Mouse (Mus musculus): ENCODE results near the gene Dqx1. TPM values are rescaled to one million over a fixed set of nuclear protein-coding genes. Genes with fewer than 3 reads are reported as not detected.
A peak's percentile ranks its signal among the peaks of the same experiment; 100 is the strongest.

Gene Dqx1
- polyA plus RNA-seq, 1 experiment from 2014 or later: 0.93 TPM

DNA sequence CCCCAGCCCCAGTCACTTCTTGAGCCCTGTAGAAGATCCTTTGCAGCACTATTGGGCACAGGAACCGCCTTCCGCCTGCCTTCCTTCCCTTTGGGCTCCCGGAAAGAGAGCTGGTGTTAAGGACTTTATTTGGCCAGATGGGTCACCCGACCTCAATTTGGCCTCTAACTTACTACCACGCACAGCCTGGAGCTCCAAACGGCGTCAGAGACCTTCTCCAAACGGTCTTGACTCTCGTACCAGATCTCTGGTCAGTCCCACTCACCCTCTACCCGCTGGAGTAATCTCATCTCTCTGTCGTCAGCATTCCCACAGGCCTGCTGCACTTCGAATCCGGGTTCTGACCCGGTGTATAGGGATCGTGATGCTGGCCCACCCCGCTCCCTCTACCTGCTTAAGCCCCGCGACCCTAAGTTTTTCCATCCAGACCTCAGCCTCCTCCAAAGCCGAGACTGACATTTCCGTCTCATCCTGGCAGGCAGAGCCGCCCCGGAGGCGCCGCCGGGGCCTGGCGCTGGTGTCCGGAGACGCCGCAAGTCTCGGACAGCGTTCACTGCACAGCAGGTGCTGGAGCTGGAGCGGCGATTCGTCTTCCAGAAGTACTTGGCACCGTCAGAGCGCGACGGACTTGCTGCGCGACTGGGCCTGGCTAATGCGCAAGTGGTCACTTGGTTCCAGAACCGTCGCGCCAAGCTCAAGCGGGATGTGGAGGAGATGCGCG, 29.7 kb downstream of the Dqx1 start:
- WGBS: 2% methylated on average over 47 of the region's 47 CpGs
- Histone ChIP-seq H3K9ac (ENCODE audit: low read depth, low read length) (no peak overlapping the region), H3K27ac (ENCODE audit: low read depth, low read length) (no peak overlapping the region), H3K27me3 (ENCODE audit: control insufficient read depth, insufficient read depth, low read length) (peaks cover 68% of the 10 kb centered on the region), H3K4me1 (replicated peaks; ENCODE audit: control insufficient read depth, insufficient read depth, low read length) (peaks cover 4% of the 10 kb centered on the region; the same call in 1 of the 2 replicates), H3K4me3 (ENCODE audit: low read depth, low read length) (peak overlapping the region; percentile 23), H3K36me3 (ENCODE audit: control insufficient read depth, insufficient read depth, low read length) (no peaks in the 10 kb centered on the region), H3K9me3 (ENCODE audit: control insufficient read depth, low read length) (no peaks in the 10 kb centered on the region), H3K4me2 (replicated peaks; ENCODE audit: low read depth, low read length) (peak overlapping the region; percentile 37)
- ATAC-seq (ENCODE audit: low FRiP score): no peak
- peak; percentile 56 for DNase-seq (ENCODE audit: low spot score)

DNA sequence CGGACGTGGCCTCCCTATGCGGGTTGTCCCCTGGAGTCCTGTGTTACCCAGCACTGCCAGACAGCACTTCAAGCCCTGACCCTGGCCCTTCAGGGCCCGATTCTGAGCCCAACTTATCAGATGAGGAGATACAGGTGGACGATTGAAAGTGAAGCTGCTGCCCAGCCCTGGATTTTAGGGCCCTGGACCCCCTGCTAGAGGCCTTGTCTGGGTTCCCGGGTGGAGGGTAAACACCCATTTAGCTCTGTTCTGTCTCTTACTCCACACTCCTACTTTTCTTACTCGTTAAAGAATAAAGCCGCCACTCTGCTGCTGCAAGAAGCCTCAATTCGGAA, 30.2 kb downstream of the Dqx1 start:
- H3K4me1 ChIP-seq (replicated peaks; ENCODE audit: control insufficient read depth, insufficient read depth, low read length): peaks cover 4% of the 10 kb centered on the region; the same call in 1 of the 2 replicates
- WGBS: 5% methylated on average over 9 of the region's 9 CpGs
- H3K27ac ChIP-seq (ENCODE audit: low read depth, low read length): no peak overlapping the region
- no peak overlapping the region for H3K4me2 ChIP-seq (replicated peaks; ENCODE audit: low read depth, low read length)
- peak overlapping the region; percentile 23 for H3K4me3 ChIP-seq (ENCODE audit: low read depth, low read length)
- DNase-seq (ENCODE audit: low spot score) (no peak), ATAC-seq (ENCODE audit: low FRiP score) (no peak)
- H3K9me3 ChIP-seq (ENCODE audit: control insufficient read depth, low read length): no peaks in the 10 kb centered on the region
- H3K9ac ChIP-seq (ENCODE audit: low read depth, low read length): no peak overlapping the region
- H3K36me3 ChIP-seq (ENCODE audit: control insufficient read depth, insufficient read depth, low read length): no peaks in the 10 kb centered on the region
- peaks cover 63% of the 10 kb centered on the region for H3K27me3 ChIP-seq (ENCODE audit: control insufficient read depth, insufficient read depth, low read length)

- Histone ChIP-seq H3K4me2 (replicated peaks; ENCODE audit: low read depth, low read length) (no peak overlapping the region), H3K4me1 (replicated peaks; ENCODE audit: control insufficient read depth, insufficient read depth, low read length) (peaks cover under 1% of the 10 kb centered on the region; the same call in 1 of the 2 replicates), H3K27me3 (ENCODE audit: control insufficient read depth, insufficient read depth, low read length) (peaks cover 21% of the 10 kb centered on the region), H3K9me3 (ENCODE audit: control insufficient read depth, low read length) (no peaks in the 10 kb centered on the region), H3K4me3 (ENCODE audit: low read depth, low read length) (no peak overlapping the region), H3K9ac (ENCODE audit: low read depth, low read length) (no peak overlapping the region), H3K36me3 (ENCODE audit: control insufficient read depth, insufficient read depth, low read length) (no peaks in the 10 kb centered on the region), H3K27ac (ENCODE audit: low read depth, low read length) (no peak overlapping the region)
- DNase-seq (ENCODE audit: low spot score) (no peak), ATAC-seq (ENCODE audit: low FRiP score) (no peak)
- WGBS: 48% methylated on average over 6 of the region's 6 CpGs
These were observed 34.9 kb downstream of the Dqx1 start for GRCm38 (mm10) chr6:83092416-83093127.

DNA sequence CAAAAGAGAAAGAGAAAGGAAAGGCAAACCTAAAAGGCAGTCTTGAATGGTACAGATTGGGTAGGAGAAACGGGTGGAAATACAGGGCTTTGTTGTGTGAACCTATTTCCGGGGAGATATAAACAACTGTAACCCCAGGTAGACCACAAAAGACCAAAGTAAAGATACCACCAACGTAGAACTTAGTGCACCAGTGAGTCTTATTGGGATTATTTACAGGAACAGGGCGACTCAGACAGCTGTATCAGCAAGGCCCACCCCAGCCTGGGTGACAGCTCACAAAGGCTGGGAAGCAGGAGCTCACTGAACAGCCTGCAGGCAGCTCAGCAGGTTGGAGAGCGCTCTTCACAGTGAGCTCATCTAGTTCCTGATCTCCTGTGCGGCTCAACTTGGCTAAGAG, 38.3 kb downstream of the Dqx1 start:
- no peaks in the 10 kb centered on the region for H3K36me3 ChIP-seq (ENCODE audit: control insufficient read depth, insufficient read depth, low read length)
- no peak overlapping the region for H3K9ac ChIP-seq (ENCODE audit: low read depth, low read length)
- no peak for ATAC-seq (ENCODE audit: low FRiP score)

GRCm38 (mm10) chr6:83098411-83098810, 40.8 kb downstream of the Dqx1 start:
- Histone ChIP-seq H3K27ac (ENCODE audit: low read depth, low read length) (no peak overlapping the region), H3K4me2 (replicated peaks; ENCODE audit: low read depth, low read length) (no peak overlapping the region), H3K9ac (ENCODE audit: low read depth, low read length) (no peak overlapping the region), H3K9me3 (ENCODE audit: control insufficient read depth, low read length) (no peaks in the 10 kb centered on the region), H3K4me1 (replicated peaks; ENCODE audit: control insufficient read depth, insufficient read depth, low read length) (peaks cover 8% of the 10 kb centered on the region; the same call in 1 of the 2 replicates), H3K36me3 (ENCODE audit: control insufficient read depth, insufficient read depth, low read length) (no peaks in the 10 kb centered on the region), H3K27me3 (ENCODE audit: control insufficient read depth, insufficient read depth, low read length) (no peaks in the 10 kb centered on the region; the same call in 1 of the 2 replicates), H3K4me3 (ENCODE audit: low read depth, low read length) (no peak overlapping the region)
- ATAC-seq (ENCODE audit: low FRiP score): no peak
- no peak for DNase-seq (ENCODE audit: low spot score)
- WGBS: 86% methylated on average over 2 of the region's 2 CpGs

More for the DNA sequence above, 38.3 kb downstream of the Dqx1 start:
- Histone ChIP-seq H3K4me1 (replicated peaks; ENCODE audit: control insufficient read depth, insufficient read depth, low read length) (no peaks in the 10 kb centered on the region), H3K4me3 (ENCODE audit: low read depth, low read length) (no peak overlapping the region), H3K4me2 (replicated peaks; ENCODE audit: low read depth, low read length) (no peak overlapping the region), H3K27ac (ENCODE audit: low read depth, low read length) (no peak overlapping the region), H3K9me3 (ENCODE audit: control insufficient read depth, low read length) (no peaks in the 10 kb centered on the region), H3K27me3 (ENCODE audit: control insufficient read depth, insufficient read depth, low read length) (no peaks in the 10 kb centered on the region; the same call in 1 of the 2 replicates)
- DNase-seq (ENCODE audit: low spot score): no peak
- WGBS: 44% methylated on average over 6 of the region's 6 CpGs

DNA sequence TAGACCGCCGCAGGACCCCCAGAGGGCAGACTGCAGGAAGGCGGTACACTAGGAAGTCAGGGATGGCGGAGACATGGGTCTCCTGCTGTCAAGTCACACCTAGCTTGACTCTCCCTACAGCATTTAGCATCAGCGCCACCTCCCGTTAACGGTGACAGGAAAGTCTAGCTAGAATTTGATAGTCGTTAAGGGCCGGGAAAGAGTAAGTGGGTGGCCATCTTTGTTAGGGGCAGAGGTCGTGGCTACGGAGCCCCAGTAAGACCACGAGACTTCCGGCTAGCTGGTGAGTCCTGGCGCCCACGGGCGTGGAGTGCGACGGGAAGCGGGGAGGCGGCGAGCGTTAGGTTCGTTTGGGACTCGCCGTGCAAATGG, 43.7 kb downstream of the Dqx1 start, which contains the start of the genes Ccdc142 and Gm42688:
Gene Ccdc142, plus strand, starts transcription at position 286 of the 372 bp plus-strand sequence.
Gene Gm42688, plus strand, starts transcription at position 302 of the 372 bp plus-strand sequence.
- H3K4me2 ChIP-seq (replicated peaks; ENCODE audit: low read depth, low read length): peak within 1 kb of the TSS; percentile 96
- peaks cover 8% of the 10 kb centered on the region; the same call in 1 of the 2 replicates for H3K4me1 ChIP-seq (replicated peaks; ENCODE audit: control insufficient read depth, insufficient read depth, low read length)
- H3K9me3 ChIP-seq (ENCODE audit: control insufficient read depth, low read length): no peaks in the 10 kb centered on the region
- H3K4me3 ChIP-seq (ENCODE audit: low read depth, low read length): peak within 1 kb of the TSS; percentile 56
- ATAC-seq (ENCODE audit: low FRiP score): peak; percentile 87
- H3K27me3 ChIP-seq (ENCODE audit: control insufficient read depth, insufficient read depth, low read length): no peaks in the 10 kb centered on the region
- no peaks in the 10 kb centered on the region for H3K36me3 ChIP-seq (ENCODE audit: control insufficient read depth, insufficient read depth, low read length)
- H3K9ac ChIP-seq (ENCODE audit: low read depth, low read length): peak within 1 kb of the TSS; percentile 76
- WGBS: 1% methylated on average over 20 of the region's 25 CpGs
- peak; percentile 84 for DNase-seq (ENCODE audit: low spot score)
- H3K27ac ChIP-seq (ENCODE audit: low read depth, low read length): peak within 1 kb of the TSS; percentile 64

DNA sequence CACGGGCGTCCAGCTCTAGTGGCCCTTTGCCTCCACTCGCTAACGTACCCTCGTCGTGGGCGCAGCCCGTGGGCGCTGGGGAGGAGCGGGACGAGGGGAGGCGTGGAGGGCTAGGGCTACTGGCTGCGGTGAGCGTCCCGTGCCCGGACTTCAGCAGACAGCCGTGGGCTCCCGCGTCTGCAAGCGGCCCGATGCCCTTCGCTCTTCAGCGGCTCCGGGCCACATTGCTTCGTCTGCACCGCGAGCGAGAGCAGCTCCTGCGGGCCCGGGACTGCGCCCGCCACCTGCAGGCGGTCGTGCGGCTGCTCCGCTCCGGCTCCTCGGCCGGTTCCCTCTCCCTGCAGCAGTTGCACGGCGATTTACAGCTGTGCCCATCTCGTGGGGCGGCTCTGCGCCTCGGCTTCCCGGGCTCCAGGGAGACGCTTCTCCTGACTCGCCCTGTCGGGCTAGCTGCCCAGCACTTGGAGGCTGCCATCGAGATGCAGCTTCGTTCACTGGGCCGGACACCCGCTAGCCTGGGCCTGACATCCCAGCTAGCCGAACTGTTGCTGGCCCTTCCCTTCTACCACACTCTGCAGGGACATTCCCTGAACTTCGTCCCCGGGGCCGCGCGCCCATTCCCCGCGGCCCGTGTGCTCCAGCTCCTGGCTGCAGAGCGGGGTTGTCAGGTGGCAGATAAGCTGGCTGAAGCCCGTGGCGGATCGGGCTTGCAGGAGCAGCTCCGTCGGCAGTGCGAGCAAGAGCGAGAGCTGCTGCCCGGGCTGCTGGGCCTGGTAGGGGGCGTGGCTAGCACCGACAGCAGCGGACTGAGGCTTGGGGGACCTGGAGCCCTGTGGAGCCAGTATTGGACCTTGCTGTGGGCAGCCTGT, 44.3 kb downstream of the Dqx1 start:
- WGBS: under 1% methylated on average over 74 of the region's 74 CpGs
- Histone ChIP-seq H3K9me3 (ENCODE audit: control insufficient read depth, low read length) (no peaks in the 10 kb centered on the region), H3K27me3 (ENCODE audit: control insufficient read depth, insufficient read depth, low read length) (no peaks in the 10 kb centered on the region), H3K9ac (ENCODE audit: low read depth, low read length) (peak overlapping the region; percentile 76), H3K4me3 (ENCODE audit: low read depth, low read length) (peak overlapping the region; percentile 56), H3K4me1 (replicated peaks; ENCODE audit: control insufficient read depth, insufficient read depth, low read length) (peaks cover 8% of the 10 kb centered on the region; the same call in 1 of the 2 replicates), H3K27ac (ENCODE audit: low read depth, low read length) (peak overlapping the region; percentile 64), H3K4me2 (replicated peaks; ENCODE audit: low read depth, low read length) (peak overlapping the region; percentile 96), H3K36me3 (ENCODE audit: control insufficient read depth, insufficient read depth, low read length) (no peaks in the 10 kb centered on the region)
- ATAC-seq (ENCODE audit: low FRiP score) (peak; percentile 84), DNase-seq (ENCODE audit: low spot score) (peak; percentile 70)

DNA sequence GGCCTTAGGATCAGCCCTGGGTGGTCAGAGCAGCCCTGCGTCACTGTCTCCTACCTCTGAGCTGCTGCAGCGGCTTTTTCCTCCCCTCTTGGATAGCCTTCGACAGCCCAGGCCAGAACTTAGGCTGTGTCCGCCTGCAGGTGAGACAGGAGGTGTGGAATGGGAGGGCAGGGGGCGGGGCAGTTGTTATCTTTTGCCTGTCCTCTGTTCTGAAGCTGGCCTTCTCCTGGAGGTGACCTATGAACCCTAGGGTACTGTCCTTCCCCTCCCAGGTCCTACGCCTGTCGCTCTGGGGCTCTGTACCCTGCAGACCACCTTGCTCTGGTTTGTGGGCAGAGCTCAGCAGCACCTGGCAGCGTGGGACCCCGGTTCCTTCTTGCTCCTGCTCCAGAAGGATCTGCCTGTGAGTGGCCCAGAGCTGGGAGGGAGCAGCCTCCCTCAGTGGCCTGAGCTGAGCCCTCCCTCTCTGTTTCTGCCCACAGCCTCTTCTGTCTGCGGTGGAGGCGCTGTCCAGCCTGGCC, 45.5 kb downstream of the Dqx1 start:
- ATAC-seq (ENCODE audit: low FRiP score): no peak
- no peak for DNase-seq (ENCODE audit: low spot score)

More for the DNA sequence above, 45.5 kb downstream of the Dqx1 start:
- Histone ChIP-seq H3K4me1 (replicated peaks; ENCODE audit: control insufficient read depth, insufficient read depth, low read length) (peaks cover 11% of the 10 kb centered on the region; the same call in 1 of the 2 replicates), H3K9ac (ENCODE audit: low read depth, low read length) (no peak overlapping the region; the same call in 1 of the 2 replicates), H3K36me3 (ENCODE audit: control insufficient read depth, insufficient read depth, low read length) (no peaks in the 10 kb centered on the region), H3K9me3 (ENCODE audit: control insufficient read depth, low read length) (no peaks in the 10 kb centered on the region), H3K27ac (ENCODE audit: low read depth, low read length) (no peak overlapping the region), H3K4me3 (ENCODE audit: low read depth, low read length) (no peak overlapping the region), H3K4me2 (replicated peaks; ENCODE audit: low read depth, low read length) (peak overlapping the region; percentile 96), H3K27me3 (ENCODE audit: control insufficient read depth, insufficient read depth, low read length) (no peaks in the 10 kb centered on the region)
- WGBS: 49% methylated on average over 11 of the region's 11 CpGs
